Mouse (Mus musculus) heart, postnatal 25 days (tissue): ENCODE measurements at regions not wholly inside any gene's neighbourhood (a gene's known extent, or its start where the extent isn't known, plus 50 kb on each side); places are given as distances from the start of the nearest gene placed in this dataset.

Experiments used
- DNase-seq: peaks from one replicate; pipeline ENCODE4 v3.0.0; 2022; ENCODE audit warnings: low spot score
- intact Hi-C: fragments of 180-260 bp; cut with DNase I; formaldehyde crosslinking; loops from one replicate; pipeline ENCODE4 v1.15.1; 2025

GRCm38 (mm10) chr16:30155486-30156246 lies 91.5 kb downstream of the Hes1 start:
- intact Hi-C loops: no loop called here
- no peak for DNase-seq

- no peak for DNase-seq
- intact Hi-C loops: no loop called here
These were observed 94.0 kb downstream of the Hes1 start for GRCm38 (mm10) chr16:30158184-30158583.

- no peak for DNase-seq
- intact Hi-C loops: no loop called here
These were observed 96.2 kb downstream of the Hes1 start for GRCm38 (mm10) chr16:30160399-30160798.

GRCm38 (mm10) chr16:30163303-30163702 lies 99.1 kb downstream of the Hes1 start:
- intact Hi-C loops: no loop called here
- no peak for DNase-seq

GRCm38 (mm10) chr16:30165667-30166180 lies 101.5 kb downstream of the Hes1 start:
- intact Hi-C loops: no loop called here
- DNase-seq: no peak

GRCm38 (mm10) chr16:30171381-30172079 lies 95.8 kb downstream of the Cpn2 start:
- peak; percentile 68 for DNase-seq
- intact Hi-C loops: no loop called here

GRCm38 (mm10) chr16:30172136-30172731 lies 95.1 kb downstream of the Cpn2 start:
- intact Hi-C loops: no loop called here
- no peak for DNase-seq

GRCm38 (mm10) chr16:30172798-30173202 lies 94.5 kb downstream of the Cpn2 start:
- intact Hi-C loops: no loop called here
- peak; percentile 63 for DNase-seq

GRCm38 (mm10) chr16:30173953-30174874 lies 93.1 kb downstream of the Cpn2 start:
- no peak for DNase-seq
- intact Hi-C loops: no loop called here

GRCm38 (mm10) chr16:30176306-30176705 lies 91.0 kb downstream of the Cpn2 start:
- no peak for DNase-seq
- intact Hi-C loops: no loop called here

- intact Hi-C loops: no loop called here
- no peak for DNase-seq
These were observed 89.5 kb downstream of the Cpn2 start for GRCm38 (mm10) chr16:30177769-30178168.

GRCm38 (mm10) chr16:30178596-30178995 lies 88.7 kb downstream of the Cpn2 start:
- intact Hi-C loops: no loop called here

GRCm38 (mm10) chr16:30179504-30179976 lies 87.8 kb downstream of the Cpn2 start:
- DNase-seq: no peak
- intact Hi-C loops: no loop called here

More at GRCm38 (mm10) chr16:30178596-30178995, 88.7 kb downstream of the Cpn2 start:
- DNase-seq: no peak

- intact Hi-C loops: no loop called here
These were observed 86.2 kb downstream of the Cpn2 start for GRCm38 (mm10) chr16:30181116-30181515.

GRCm38 (mm10) chr16:30184591-30185265 lies 82.6 kb downstream of the Cpn2 start:
- DNase-seq: peak; percentile 88
- intact Hi-C loops: no loop called here

More at GRCm38 (mm10) chr16:30181116-30181515, 86.2 kb downstream of the Cpn2 start:
- DNase-seq: no peak

GRCm38 (mm10) chr16:30185707-30186106 lies 81.6 kb downstream of the Cpn2 start:
- no peak for DNase-seq
- intact Hi-C loops: no loop called here

GRCm38 (mm10) chr16:30186201-30186700 lies 81.0 kb downstream of the Cpn2 start:
- intact Hi-C loops: no loop called here

GRCm38 (mm10) chr16:30186701-30187270 lies 80.5 kb downstream of the Cpn2 start:
- peak; percentile 75 for DNase-seq
- intact Hi-C loops: no loop called here

More at GRCm38 (mm10) chr16:30186201-30186700, 81.0 kb downstream of the Cpn2 start:
- peak; percentile 57 for DNase-seq
